Mouse (Mus musculus) common myeloid progenitor, adult 5-6 weeks (primary cell): ENCODE measurements around the gene Aco1. TPM values are rescaled to one million over a fixed set of nuclear protein-coding genes. Genes with fewer than 3 reads are reported as not detected.

Source experiments
- ATAC-seq: replicated peaks from 2 replicates; pipeline ENCODE4 v1.8.0; 2016; ENCODE audit warnings: low read depth, mild to moderate bottlenecking, moderate TSS enrichment, inconsistent platforms; ENCODE audit not compliant: poor library complexity, severe bottlenecking
- total RNA-seq: library from RNA; stranded (forward); fragments of 200-1000, 187-1606 nt; gene quantifications from 2 replicates; pipeline ENCODE4 v1.2.3, GENCODE M21; 2017

The Aco1 gene
- total RNA-seq, 1 experiment from 2014 or later, result 30.6 TPM

DNA sequence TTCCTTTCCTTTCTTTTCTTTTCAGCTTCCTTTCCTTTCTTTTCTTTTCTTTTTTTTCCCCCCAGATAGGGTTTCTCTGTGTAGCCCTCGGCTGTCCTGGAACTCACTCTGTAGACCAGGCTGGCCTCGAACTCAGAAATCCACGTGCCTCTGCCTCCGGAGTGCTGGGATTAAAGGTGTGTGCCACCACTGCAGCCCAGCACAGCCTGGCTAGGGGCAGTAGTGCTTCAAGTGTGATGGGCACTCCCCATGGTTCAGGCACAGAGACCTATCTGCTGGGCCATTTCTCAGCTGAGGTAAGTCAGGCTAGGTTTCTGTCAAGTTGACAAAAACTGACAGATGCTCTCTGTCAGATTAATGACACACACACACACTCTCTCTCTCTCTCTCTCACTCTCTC is 100.1 kb downstream of the Aco1 start:
- no peak for ATAC-seq

DNA sequence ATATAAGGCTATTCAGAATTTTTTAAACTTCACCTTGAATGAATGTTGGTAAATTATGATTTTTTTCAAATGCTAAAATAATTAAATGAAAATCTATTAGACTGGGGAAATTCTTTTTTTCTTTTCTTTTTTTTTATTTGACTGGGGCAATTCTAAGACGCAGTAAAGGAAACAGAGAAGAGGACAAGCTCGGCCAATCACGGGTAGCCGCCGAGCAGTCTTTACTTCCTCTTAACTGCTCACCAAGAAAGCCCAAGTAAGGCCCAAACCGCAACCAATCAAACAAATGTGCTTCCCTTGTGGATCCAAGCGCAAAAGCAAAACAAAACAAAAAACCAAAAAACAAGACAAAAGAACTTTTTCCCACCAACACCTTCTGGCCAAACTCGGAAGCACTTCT is 101.2 kb downstream of the Aco1 start:
- ATAC-seq, result peak; percentile 92

Other genes with a start within 250 kb of the Aco1 start
- gene Ddx58, start 96.7 kb downstream of the Aco1 start, total RNA-seq, result 20.0 and 25.1 TPM in 2 replicates
- gene Smim27, start 126.5 kb downstream of the Aco1 start, total RNA-seq, result 7.9 and 13.2 TPM in 2 replicates
- 93.8 and 107 TPM in 2 replicates for gene Topors, start 126.8 kb downstream of the Aco1 start, total RNA-seq
- gene Ndufb6, start 136.3 kb downstream of the Aco1 start, total RNA-seq, result 39.5 and 47.0 TPM in 2 replicates